8 mouse cellular contexts compared by ENCODE assay signal in genomic region chr9:57259736-57260135, GRCm38 (mm10). TPM values are rescaled to one million over a fixed set of nuclear protein-coding genes. Genes with fewer than 3 reads are reported as not detected.
A peak's percentile ranks its signal among the peaks of the same experiment; 100 is the strongest.
DNase-seq lines count a peak whose midpoint lies in the region; ATAC-seq and TF ChIP-seq lines count a peak whose summit lies in the region.

No protein-coding gene starts in this region.

- TF ChIP-seq EP300 in MEL (IDR thresholded peaks at IDR 0.05; ENCODE audit: low read depth in 1 of 2, low read length in 2 of 2) = 0 out of 4 replicates have a peak, but pooled peaks of 1 of the 2 experiments have one; percentile 13

- H3K27ac ChIP-seq in MEL (ENCODE audit: control insufficient read depth, low read depth, low read length) = no peak overlapping the region
- no peak overlapping the region for H3K27ac ChIP-seq in lung, embryonic 16.5 days (ENCODE audit: low read length)

- DNase-seq in MEL (ENCODE audit: low read depth, low spot score) = peak; percentile 93
- peak; percentile 93 for DNase-seq in c-Kit-positive CD71-negative TER-119-negative erythroid progenitor cells, embryonic 14.5 days (ENCODE audit: low read depth)
- peak; percentile 89 for DNase-seq in layer of hippocampus, adult 9-10 months (ENCODE audit: low spot score)
- DNase-seq in retina, postnatal 1 day = peak; percentile 89
- DNase-seq in thymus, postnatal 36 days = peak; percentile 86 to 90

- H3K9ac ChIP-seq in MEL (ENCODE audit: control insufficient read depth, low read depth, low read length, poor library complexity, severe bottlenecking) = no peak overlapping the region
- no peak overlapping the region for H3K9ac ChIP-seq in lung, embryonic 16.5 days (ENCODE audit: low read length)

- peaks cover 79% of the 10 kb centered on the region for H3K79me2 ChIP-seq in MEL (ENCODE audit: control insufficient read depth, insufficient read depth, low read length, poor library complexity)

- 2% methylated on average over 3 of the region's 3 CpGs for WGBS in lung, embryonic 16.5 days

- no peak overlapping the region; the same call in 1 of the 2 replicates for H3K4me2 ChIP-seq in lung, embryonic 16.5 days (ENCODE audit: low read depth, low read length)

- no peak for TF ChIP-seq POLR2A in MEL (IDR thresholded peaks at IDR 0.05; ENCODE audit: control insufficient read depth in 1 of 2, insufficient read depth in 1 of 2, low read depth in 1 of 2, low read length in 2 of 2, poor library complexity in 1 of 2)

- TF ChIP-seq CTCF in MEL (IDR thresholded peaks at IDR 0.05 in 2 of 3, conservative IDR thresholded peaks at IDR 0.05 in 1 of 3; ENCODE audit: control insufficient read depth in 1 of 3, insufficient read depth in 1 of 3, low read depth in 2 of 3, low read length in 3 of 3, poor library complexity in 1 of 3, severe bottlenecking in 1 of 3) = peak; percentile 90 to 91 (median 90)

- no peaks in the 10 kb centered on the region for H3K27me3 ChIP-seq in MEL (ENCODE audit: control insufficient read depth in 1 of 2, insufficient read depth in 2 of 2, low read length in 2 of 2)
- no peaks in the 10 kb centered on the region for H3K27me3 ChIP-seq in lung, embryonic 16.5 days (ENCODE audit: control insufficient read depth, insufficient read depth, low read depth, low read length)

- peaks cover 10 to 26% of the 10 kb centered on the region in 2 experiments for H3K36me3 ChIP-seq in MEL (ENCODE audit: control insufficient read depth in 1 of 2, insufficient read depth in 2 of 2, low read length in 2 of 2)
- peaks cover 22% of the 10 kb centered on the region for H3K36me3 ChIP-seq in lung, embryonic 16.5 days (ENCODE audit: control insufficient read depth, insufficient read depth, low read length)

- no peaks in the 10 kb centered on the region for H3K9me3 ChIP-seq in MEL (replicated peaks; ENCODE audit: insufficient read depth, low read length)
- no peaks in the 10 kb centered on the region for H3K9me3 ChIP-seq in lung, embryonic 16.5 days (ENCODE audit: control insufficient read depth, low read length)

- H3K4me3 ChIP-seq in MEL (ENCODE audit: control insufficient read depth in 1 of 2, insufficient read depth in 1 of 2, low read depth in 2 of 2, low read length in 2 of 2) = peak overlapping the region; percentile 10 to 99; a peak in 2 of 4 replicates
- H3K4me3 ChIP-seq in lung, embryonic 16.5 days (ENCODE audit: low read length) = no peak overlapping the region

- peak; percentile 57 for TF ChIP-seq RAD21 in MEL (IDR thresholded peaks at IDR 0.05; ENCODE audit: low read depth, low read length)

- ATAC-seq in frontal cortex, adult (ENCODE audit: low TSS enrichment) = peak; percentile 51
- ATAC-seq in hematopoietic stem cell, adult 5-6 weeks (replicated peaks in 1 of 2; ENCODE audit: insufficient read depth in 1 of 2, low FRiP score in 2 of 2, low TSS enrichment in 1 of 2, low read depth in 1 of 2, poor library complexity in 2 of 2, severe bottlenecking in 2 of 2) = peak; percentile 68 to 72
- ATAC-seq in lung, embryonic 16.5 days (ENCODE audit: low read depth) = peak; percentile 13; the same call in 1 of the 2 replicates

- peaks cover 2 to 17% of the 10 kb centered on the region in 2 experiments for H3K4me1 ChIP-seq in MEL (ENCODE audit: control insufficient read depth in 1 of 2, insufficient read depth in 2 of 2, low read length in 2 of 2)
- peaks cover 18% of the 10 kb centered on the region for H3K4me1 ChIP-seq in lung, embryonic 16.5 days (replicated peaks; ENCODE audit: control insufficient read depth, insufficient read depth, low read length)

TF ChIP-seq in MEL, 35 proteins besides CTCF, POLR2A, EP300 and RAD21:
- peak; percentile 75; the same call in 1 of the 2 replicates for TF ChIP-seq JUND (IDR thresholded peaks at IDR 0.05; ENCODE audit: low read depth, low read length)
- TF ChIP-seq CHD2 (IDR thresholded peaks at IDR 0.05; ENCODE audit: low read length) = no peak
- no peak for TF ChIP-seq TCF12 (IDR thresholded peaks at IDR 0.05; ENCODE audit: low read depth, low read length)
- no peak for TF ChIP-seq ZKSCAN1 (IDR thresholded peaks at IDR 0.05; ENCODE audit: low read depth, low read length)
- peak; percentile 47; the same call in 1 of the 2 replicates for TF ChIP-seq MAX (IDR thresholded peaks at IDR 0.05; ENCODE audit: low read length)
- no peak; the same call in 1 of the 2 replicates for TF ChIP-seq ETS1 (IDR thresholded peaks at IDR 0.05; ENCODE audit: low read depth, low read length)
- TF ChIP-seq MXI1 (IDR thresholded peaks at IDR 0.05; ENCODE audit: low read depth, low read length) = peak; percentile 55; the same call in 1 of the 2 replicates
- TF ChIP-seq GABPA (IDR thresholded peaks at IDR 0.05; ENCODE audit: low read depth, low read length) = no peak
- peak; percentile 50 for TF ChIP-seq ZC3H11A (IDR thresholded peaks at IDR 0.05; ENCODE audit: low read depth, low read length)
- no peak for TF ChIP-seq E2F4 (IDR thresholded peaks at IDR 0.05; ENCODE audit: borderline replicate concordance, low read depth, low read length)
- no peak for TF ChIP-seq MEF2A (IDR thresholded peaks at IDR 0.05; ENCODE audit: extremely low read depth, insufficient replicate concordance, low read depth, low read length, poor library complexity, severe bottlenecking)
- no peak for TF ChIP-seq NRF1 (IDR thresholded peaks at IDR 0.05; ENCODE audit: insufficient read depth, low read depth, low read length, poor library complexity, severe bottlenecking)
- TF ChIP-seq MYC (IDR thresholded peaks at IDR 0.05; ENCODE audit: low read depth, low read length) = 0 out of 2 replicates have a peak, but pooled peaks have one; percentile 46
- TF ChIP-seq RCOR1 (IDR thresholded peaks at IDR 0.05; ENCODE audit: low read depth, low read length) = no peak
- TF ChIP-seq NELFE (IDR thresholded peaks at IDR 0.05; ENCODE audit: low read depth, low read length) = no peak
- peak; percentile 75 for TF ChIP-seq SIN3A (IDR thresholded peaks at IDR 0.05; ENCODE audit: low read length)
- TF ChIP-seq MAZ (IDR thresholded peaks at IDR 0.05; ENCODE audit: low read depth, low read length) = peak; percentile 42; the same call in 1 of the 2 replicates
- no peak for TF ChIP-seq KAT2A (conservative IDR thresholded peaks at IDR 0.05; ENCODE audit: low read depth, low read length)
- no peak for TF ChIP-seq POLR2AphosphoS2 (IDR thresholded peaks at IDR 0.05; ENCODE audit: low read length)
- TF ChIP-seq HCFC1 (IDR thresholded peaks at IDR 0.05; ENCODE audit: low read depth, low read length) = no peak
- TF ChIP-seq USF1 (IDR thresholded peaks at IDR 0.05; ENCODE audit: low read depth, low read length) = no peak
- TF ChIP-seq MAFK (IDR thresholded peaks at IDR 0.05; ENCODE audit: borderline replicate concordance, low read depth, low read length) = no peak
- TF ChIP-seq TBP (IDR thresholded peaks at IDR 0.05; ENCODE audit: low read depth, low read length) = no peak
- TF ChIP-seq SMC3 (IDR thresholded peaks at IDR 0.05; ENCODE audit: low read depth, low read length) = peak; percentile 87
- no peak for TF ChIP-seq BHLHE40 (IDR thresholded peaks at IDR 0.05; ENCODE audit: borderline replicate concordance, low read depth, low read length)
- TF ChIP-seq ELF1 (IDR thresholded peaks at IDR 0.05; ENCODE audit: low read depth, low read length) = 0 out of 2 replicates have a peak, but pooled peaks have one; percentile 35
- no peak for TF ChIP-seq GATA1 (IDR thresholded peaks at IDR 0.05; ENCODE audit: low read depth, low read length)
- TF ChIP-seq CHD1 (IDR thresholded peaks at IDR 0.05; ENCODE audit: low read depth, low read length) = no peak
- TF ChIP-seq TAL1 (IDR thresholded peaks at IDR 0.05; ENCODE audit: low read length) = no peak
- TF ChIP-seq MYB (IDR thresholded peaks at IDR 0.05; ENCODE audit: low read depth, low read length) = no peak
- no peak for TF ChIP-seq ZMIZ1 (IDR thresholded peaks at IDR 0.05; ENCODE audit: low read depth, low read length)
- no peak for TF ChIP-seq USF2 (IDR thresholded peaks at IDR 0.05; ENCODE audit: borderline replicate concordance in 1 of 2, insufficient read depth in 1 of 2, low read depth in 1 of 2, low read length in 2 of 2)
- no peak for TF ChIP-seq ZNF384 (IDR thresholded peaks at IDR 0.05; ENCODE audit: low read depth, low read length)
- TF ChIP-seq UBTF (IDR thresholded peaks at IDR 0.05; ENCODE audit: borderline replicate concordance, insufficient read depth, low read depth, low read length) = no peak
- no peak for TF ChIP-seq POLR2AphosphoS5 (IDR thresholded peaks at IDR 0.05; ENCODE audit: borderline replicate concordance, low read depth, low read length)

RNA-seq across cellular contexts. Expression of gene 1700017B05Rik, which starts 2.7 kb away (rescaled TPM):
- total RNA-seq in MEL (2012; rRNA removed) = 52.7 and 55.7 TPM in 2 replicates
- 10 to 100 TPM in 1 of 2 experiments, not detected in 1; 76.5 TPM for polyA plus RNA-seq in MEL (2012; ENCODE audit: insufficient read depth in 1 of 2, insufficient read length in 2 of 2, low read depth in 1 of 2, low replicate concordance in 2 of 2, missing spikeins in 1 of 2)
- 26.4 and 32.4 TPM in 2 replicates for total RNA-seq in hematopoietic stem cell, adult 5-6 weeks (2017)
- 19.4 and 20.3 TPM in 2 replicates for polyA plus RNA-seq in lung, embryonic 16.5 days (2015; fragmentation: Nextera tagmentation; extraction: Ambion mirVana)

RNA-seq across cellular contexts. Expression of gene Trcg1, which starts 23.4 kb away (rescaled TPM):
- total RNA-seq in MEL (2012; rRNA removed) = not detected in 2 replicates
- polyA plus RNA-seq in MEL (2012; ENCODE audit: insufficient read depth in 1 of 2, insufficient read length in 2 of 2, low read depth in 1 of 2, low replicate concordance in 2 of 2, missing spikeins in 1 of 2) = not detected
- not detected in 2 replicates for total RNA-seq in hematopoietic stem cell, adult 5-6 weeks (2017)
- not detected in 2 replicates for polyA plus RNA-seq in lung, embryonic 16.5 days (2015; fragmentation: Nextera tagmentation; extraction: Ambion mirVana)

Comparison
In these comparisons a context has a peak if more than half of its experiments do, and no peak if none do; other contexts are left out.
1. ATAC-seq: peak in every context shown above with its lines; median percentile 70 in hematopoietic stem cell, adult 5-6 weeks; 51 in frontal cortex, adult; 13 in lung, embryonic 16.5 days.